Mouse (Mus musculus) erythroblast, embryonic 14.5 days (primary cell): ENCODE results near the gene Plxnc1. TPM values are rescaled to one million over a fixed set of nuclear protein-coding genes. Genes with fewer than 3 reads are reported as not detected.

ENCODE experiments used
- H3K27me3 ChIP-seq: 2 replicates; pipeline ENCODE4 v1.6.1; 2012; ENCODE audit warnings: inconsistent platforms; ENCODE audit not compliant: control insufficient read depth
- H3K36me3 ChIP-seq: 2 replicates; pipeline ENCODE4 v1.6.1; 2012; ENCODE audit warnings: mild to moderate bottlenecking, inconsistent platforms; ENCODE audit not compliant: control insufficient read depth
- H3K4me1 ChIP-seq: 2 replicates; pipeline ENCODE4 v1.6.1; 2012; ENCODE audit warnings: inconsistent platforms; ENCODE audit not compliant: control insufficient read depth
- H3K4me3 ChIP-seq: replicated peaks from 2 replicates; pipeline ENCODE3; 2012; ENCODE audit warnings: moderate library complexity, mild to moderate bottlenecking, inconsistent platforms
- H3K9me3 ChIP-seq: 2 replicates; pipeline ENCODE4 v1.6.1; 2012; ENCODE audit warnings: low read length, inconsistent platforms, mixed read lengths; ENCODE audit not compliant: control insufficient read depth
- GATA1 ChIP-seq: IDR thresholded peaks from 2 replicates; pipeline ENCODE4 v1.6.1; 2012; ENCODE audit warnings: low read length, inconsistent platforms, mixed read lengths
- TAL1 ChIP-seq: IDR thresholded peaks from 3 replicates; pipeline ENCODE4 v1.6.1; 2012; ENCODE audit warnings: low read length, inconsistent platforms, mixed read lengths
- polyA plus RNA-seq: library from polyadenylated mRNA; stranded (reverse); fragments of >175 nt; gene quantifications from 2 replicates; pipeline ENCODE4 v1.2.3, GENCODE M21; 2012

Plxnc1 gene
- polyA plus RNA-seq, 1 experiment: 0.05 TPM

DNA sequence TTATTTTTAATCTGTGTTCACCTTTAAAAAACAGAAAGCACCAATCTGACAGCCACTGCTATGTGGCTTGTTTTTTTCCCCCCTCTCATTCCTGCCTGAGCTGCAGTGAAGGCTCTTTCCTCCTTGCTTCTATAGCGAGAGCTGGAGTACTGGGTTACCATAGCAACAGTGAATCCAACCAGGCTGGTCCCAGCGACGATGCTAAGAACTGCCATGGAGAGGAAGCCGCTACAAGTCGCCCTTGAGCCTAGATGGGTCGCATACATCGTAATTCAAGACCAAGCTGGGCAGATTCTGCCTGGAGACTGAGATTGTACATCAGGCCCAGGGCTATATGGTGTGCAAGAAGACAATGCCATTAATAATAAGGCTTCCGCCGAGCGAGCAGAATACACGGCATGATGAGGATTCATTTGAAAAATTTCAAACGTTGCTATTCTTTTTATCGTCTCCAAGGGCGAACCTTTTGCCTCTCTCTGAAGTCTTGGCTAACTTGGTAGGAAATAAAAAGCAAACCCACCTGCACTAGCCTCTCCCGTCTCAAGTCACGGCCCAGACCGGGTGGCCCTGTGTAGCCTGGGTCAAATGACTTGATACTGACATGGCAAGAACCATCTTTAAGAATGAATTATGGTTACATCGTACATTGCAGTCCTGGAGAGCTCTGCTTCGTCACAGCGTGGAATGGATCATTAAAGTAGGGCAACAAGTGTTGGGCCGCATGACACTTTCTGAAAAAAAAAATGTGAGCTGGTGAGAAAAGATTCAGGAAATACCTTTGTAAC lies 38.8 kb downstream of the Plxnc1 start:
- Histone ChIP-seq H3K36me3 (no peaks in the 10 kb centered on the region), H3K9me3 (no peaks in the 10 kb centered on the region), H3K4me1 (peaks cover 8% of the 10 kb centered on the region), H3K4me3 (no peak overlapping the region), H3K27me3 (no peaks in the 10 kb centered on the region)
- TF ChIP-seq TAL1 (no peak), GATA1 (no peak)

- Histone ChIP-seq H3K4me3 (no peak overlapping the region), H3K27me3 (no peaks in the 10 kb centered on the region), H3K4me1 (peaks cover 6% of the 10 kb centered on the region), H3K9me3 (no peaks in the 10 kb centered on the region), H3K36me3 (no peaks in the 10 kb centered on the region)
- TF ChIP-seq GATA1 (no peak), TAL1 (no peak)
Measured at GRCm38 (mm10) chr10:94905219-94905618, 39.4 kb downstream of the Plxnc1 start.

DNA sequence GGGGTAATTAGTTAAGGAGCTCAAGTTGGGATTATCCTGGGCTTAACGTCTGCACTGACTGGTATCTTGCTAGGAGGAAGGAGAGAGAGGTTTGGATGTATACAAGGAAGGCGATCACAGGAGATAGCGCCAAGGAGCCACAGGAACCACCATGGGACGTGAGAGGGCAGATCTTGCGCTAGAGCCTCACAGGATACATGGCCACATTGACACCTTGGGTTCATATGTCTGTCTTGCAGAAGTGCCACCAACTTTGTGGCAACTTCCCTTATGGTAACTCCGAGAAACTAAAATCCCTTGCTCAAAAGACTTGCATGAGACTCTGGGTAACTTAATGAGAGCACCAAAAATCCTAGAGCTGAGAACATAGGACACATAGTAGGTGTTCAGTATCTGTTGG lies 47.7 kb downstream of the Plxnc1 start:
- H3K4me1 ChIP-seq: peaks cover 2% of the 10 kb centered on the region
- H3K36me3 ChIP-seq: no peaks in the 10 kb centered on the region
- H3K27me3 ChIP-seq: no peaks in the 10 kb centered on the region
- no peak overlapping the region for H3K4me3 ChIP-seq
- peaks cover 5% of the 10 kb centered on the region for H3K9me3 ChIP-seq
- TF ChIP-seq GATA1 (no peak), TAL1 (no peak)

DNA sequence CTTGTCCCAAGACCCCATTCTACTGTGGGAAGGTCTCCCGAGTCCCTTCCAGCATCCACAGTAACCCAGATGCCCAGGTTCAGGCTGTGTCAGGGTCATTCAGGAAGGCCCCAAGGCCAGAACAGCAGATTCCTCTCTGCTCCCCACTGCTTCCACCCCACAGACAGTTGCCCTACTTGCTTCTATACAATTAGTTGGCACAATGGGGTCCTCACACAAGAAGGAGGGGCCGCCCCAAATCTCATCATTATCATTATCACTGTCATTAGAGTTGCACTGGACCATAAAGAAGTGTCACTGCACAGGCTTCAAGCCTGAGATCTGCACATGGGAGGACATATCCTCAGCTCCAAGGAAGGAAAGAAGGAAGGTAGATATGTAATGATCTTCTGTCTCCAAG lies 48.3 kb downstream of the Plxnc1 start:
- no peak overlapping the region for H3K4me3 ChIP-seq
- peaks cover 2% of the 10 kb centered on the region for H3K4me1 ChIP-seq
- H3K36me3 ChIP-seq: no peaks in the 10 kb centered on the region
- TF ChIP-seq TAL1 (no peak), GATA1 (no peak)
- peaks cover 5% of the 10 kb centered on the region for H3K9me3 ChIP-seq
- H3K27me3 ChIP-seq: no peaks in the 10 kb centered on the region

GRCm38 (mm10) chr10:94895876-94896275 lies 48.8 kb downstream of the Plxnc1 start:
- H3K27me3 ChIP-seq: no peaks in the 10 kb centered on the region
- H3K4me3 ChIP-seq: no peak overlapping the region
- peaks cover 5% of the 10 kb centered on the region for H3K9me3 ChIP-seq
- H3K36me3 ChIP-seq: no peaks in the 10 kb centered on the region
- H3K4me1 ChIP-seq: peaks cover 2% of the 10 kb centered on the region
- TF ChIP-seq TAL1 (no peak), GATA1 (no peak)

GRCm38 (mm10) chr10:94889735-94890134 lies 54.9 kb downstream of the Plxnc1 start:
- TF ChIP-seq TAL1 (no peak), GATA1 (no peak)
- no peaks in the 10 kb centered on the region for H3K27me3 ChIP-seq
- no peaks in the 10 kb centered on the region for H3K36me3 ChIP-seq
- no peak overlapping the region for H3K4me3 ChIP-seq
- H3K4me1 ChIP-seq: no peaks in the 10 kb centered on the region
- H3K9me3 ChIP-seq: peaks cover 10% of the 10 kb centered on the region

GRCm38 (mm10) chr10:94883216-94883615 lies 61.4 kb downstream of the Plxnc1 start:
- no peaks in the 10 kb centered on the region for H3K27me3 ChIP-seq
- no peak overlapping the region for H3K4me3 ChIP-seq
- no peaks in the 10 kb centered on the region for H3K36me3 ChIP-seq
- H3K9me3 ChIP-seq: peaks cover 1% of the 10 kb centered on the region
- TF ChIP-seq TAL1 (no peak), GATA1 (no peak)
- H3K4me1 ChIP-seq: peaks cover 5% of the 10 kb centered on the region; the same call in 1 of the 2 replicates

GRCm38 (mm10) chr10:94871506-94871905 lies 73.1 kb downstream of the Plxnc1 start:
- no peak for TF ChIP-seq GATA1
- TF ChIP-seq TAL1: no peak
- H3K27me3 ChIP-seq: no peaks in the 10 kb centered on the region
- peaks cover 4% of the 10 kb centered on the region for H3K9me3 ChIP-seq
- no peaks in the 10 kb centered on the region for H3K36me3 ChIP-seq
- no peak overlapping the region for H3K4me3 ChIP-seq
- H3K4me1 ChIP-seq: peaks cover 12% of the 10 kb centered on the region

DNA sequence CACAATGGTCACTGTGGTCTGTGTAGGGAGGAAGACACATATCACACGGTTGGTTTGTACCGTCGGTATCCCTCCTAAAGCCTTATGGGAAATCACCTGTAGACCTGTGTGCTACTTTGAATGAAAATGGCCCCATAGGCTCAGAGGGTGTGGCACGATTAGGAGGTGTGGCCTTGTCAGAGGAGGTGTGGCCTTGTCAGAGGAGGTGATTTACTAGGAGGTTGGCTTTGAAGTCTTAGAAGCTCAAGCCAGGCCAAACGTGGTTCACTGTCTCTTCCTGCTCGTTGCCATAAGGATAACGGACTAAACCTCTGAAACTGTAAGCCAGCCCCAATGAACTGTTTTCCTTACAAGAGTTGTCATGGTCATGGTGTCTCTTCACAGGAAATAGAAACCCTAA lies 73.5 kb downstream of the Plxnc1 start:
- Histone ChIP-seq H3K36me3 (no peaks in the 10 kb centered on the region), H3K27me3 (no peaks in the 10 kb centered on the region), H3K4me3 (no peak overlapping the region), H3K9me3 (peaks cover 4% of the 10 kb centered on the region), H3K4me1 (peaks cover 12% of the 10 kb centered on the region)
- no peak for TF ChIP-seq GATA1
